Mouse (Mus musculus) testis, adult 2 months (tissue): Measurements from ENCODE around the gene Numbl.

Experiments used
- CTCF ChIP-seq: fragments of 200-500 bp; IDR thresholded peaks from 2 replicates; pipeline ENCODE4 v1.5.1; 2012; ENCODE audit warnings: low read depth, mild to moderate bottlenecking, inconsistent platforms, low read length, moderate library complexity; ENCODE audit not compliant: control insufficient read depth, insufficient read depth, insufficient replicate concordance
- POLR2A ChIP-seq: fragments of 200-500 bp; IDR thresholded peaks from 2 replicates; pipeline ENCODE4 v1.6.1; 2012; ENCODE audit warnings: low read depth, mild to moderate bottlenecking, inconsistent platforms, low read length, moderate library complexity; ENCODE audit not compliant: control insufficient read depth

GRCm38 (mm10) chr7:27300351-27300750, 42.1 kb downstream of the Numbl start:
- no peak for TF ChIP-seq POLR2A
- TF ChIP-seq CTCF = no peak
